Mouse (Mus musculus): ENCODE measurements around the gene Olfr1123. TPM values are rescaled to one million over a fixed set of nuclear protein-coding genes. Genes with fewer than 3 reads are reported as not detected.
"Not testable (repeated sequence)": the region's sequence is repeated elsewhere in the genome, so short reads cannot be mapped to it uniquely, and the experiment has no call there.

Olfr1123 gene
- not detected for total RNA-seq (2021)

DNA sequence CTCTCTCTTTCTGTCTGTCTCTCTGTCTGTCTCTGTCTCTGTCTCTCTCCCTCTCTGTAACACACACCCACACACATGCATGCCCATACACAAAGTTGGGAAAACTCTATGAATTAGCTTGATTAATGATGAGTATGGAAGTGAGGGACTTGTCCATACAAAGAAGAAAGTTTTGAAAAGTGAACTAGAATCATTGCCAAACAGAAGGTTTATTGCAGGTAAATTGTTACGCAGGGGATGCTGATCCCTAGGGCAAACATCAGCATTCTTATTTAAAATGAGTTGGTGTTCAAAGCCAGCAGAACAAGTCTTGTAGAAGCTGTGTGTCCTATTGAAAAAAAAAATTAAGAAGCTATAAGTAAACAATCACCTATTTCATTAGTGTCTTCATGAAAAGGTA, at the start of gene Olfr1123:
Olfr1123 (plus strand) TSS at position 301 of the 400 bp plus-strand sequence.
- no peak for DNase-seq (ENCODE audit: extremely low spot score in 1 of 2, low spot score in 2 of 2)
- intact Hi-C loops (cut with DNase I), result no loop called here

DNA sequence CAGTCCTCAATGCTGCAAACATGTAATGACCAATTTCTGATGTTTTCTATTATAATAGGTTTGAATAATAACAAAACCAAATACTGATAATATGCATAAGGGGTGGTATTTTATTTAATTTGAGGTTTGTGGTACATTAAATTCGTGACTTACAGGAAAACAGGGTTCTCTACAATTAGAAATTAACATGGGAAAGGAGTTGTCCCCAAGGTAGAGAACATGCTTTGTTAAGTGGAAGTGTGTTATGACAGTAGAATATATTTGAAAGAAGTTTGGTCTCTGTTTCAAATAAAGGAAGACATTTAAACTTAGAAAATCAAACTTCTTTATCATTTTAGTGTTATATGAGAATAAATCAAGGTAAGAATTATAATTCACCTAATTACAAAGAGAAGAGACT, 46.8 kb upstream of the Olfr1123 start, which contains the start of gene Olfr1121:
Olfr1121 (plus strand) TSS at position 301 of the 400 bp plus-strand sequence.
- DNase-seq (ENCODE audit: extremely low spot score in 1 of 2, low spot score in 2 of 2), result no peak
- intact Hi-C loops (cut with DNase I), result no loop called here

- no peak for DNase-seq (ENCODE audit: extremely low spot score in 1 of 2, low spot score in 2 of 2)
- intact Hi-C loops (cut with DNase I), result no loop called here
Observed at GRCm38 (mm10) chr2:87371726-87372125, 44.7 kb upstream of the Olfr1123 start.

DNA sequence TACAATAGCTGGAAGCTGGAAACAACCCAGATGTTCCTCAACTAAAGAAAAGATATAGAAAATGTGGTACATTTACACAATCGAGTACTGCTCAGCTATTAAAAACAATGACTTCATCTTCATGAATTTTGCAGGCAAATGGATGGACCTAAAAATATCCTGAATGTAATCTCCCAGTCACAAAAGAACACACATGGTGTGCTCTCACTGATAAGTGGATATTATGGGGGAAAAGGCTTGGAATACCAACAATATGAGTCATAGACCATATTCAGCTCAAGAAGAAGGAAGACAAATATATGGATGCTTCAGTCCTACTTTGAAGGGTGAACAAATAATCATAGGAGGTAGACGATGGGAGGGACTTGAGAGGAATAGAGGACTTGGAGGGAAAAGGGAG, 32.5 kb upstream of the Olfr1123 start:
- intact Hi-C loops (cut with DNase I), result no loop called here
- DNase-seq (ENCODE audit: extremely low spot score in 1 of 2, low spot score in 2 of 2), result no peak

GRCm38 (mm10) chr2:87385549-87385948, 30.9 kb upstream of the Olfr1123 start, which contains the start of gene Olfr1122:
Olfr1122 (plus strand) TSS chr2:87385849.
- DNase-seq (ENCODE audit: extremely low spot score in 1 of 2, low spot score in 2 of 2), result no peak
- intact Hi-C loops (cut with DNase I), result no loop called here

DNA sequence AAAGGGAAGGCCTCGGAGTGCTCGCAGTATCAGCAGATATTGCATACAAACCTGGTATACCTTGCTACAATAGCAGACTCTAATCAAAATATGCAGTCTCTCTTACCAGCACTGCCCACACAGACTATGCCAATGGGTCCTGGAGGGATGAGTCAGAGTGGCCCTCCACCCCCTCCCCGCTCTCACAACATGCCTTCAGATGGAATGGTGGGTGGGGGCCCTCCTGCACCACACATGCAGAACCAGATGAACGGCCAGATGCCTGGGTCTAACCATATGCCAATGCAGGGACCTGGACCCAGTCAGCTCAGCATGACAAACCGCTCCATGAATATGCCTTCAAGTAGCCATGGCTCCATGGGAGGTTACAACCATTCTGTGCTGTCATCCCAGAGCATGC, 22.8 kb upstream of the Olfr1123 start:
- intact Hi-C loops (cut with DNase I); DNase-seq (ENCODE audit: extremely low spot score in 1 of 2, low spot score in 2 of 2): not testable (repeated sequence)

- intact Hi-C loops (cut with DNase I), result not testable (repeated sequence)
Observed at GRCm38 (mm10) chr2:87394686-87395085, 21.7 kb upstream of the Olfr1123 start.

GRCm38 (mm10) chr2:87429975-87430374, 13.5 kb downstream of the Olfr1123 start, which contains the start of gene Olfr1124:
Olfr1124 (plus strand) TSS chr2:87430275.
- no peak for DNase-seq (ENCODE audit: extremely low spot score in 1 of 2, low spot score in 2 of 2)
- intact Hi-C loops (cut with DNase I), result no loop called here

More at GRCm38 (mm10) chr2:87394686-87395085, 21.7 kb upstream of the Olfr1123 start:
- not testable (repeated sequence) for DNase-seq (ENCODE audit: extremely low spot score in 1 of 2, low spot score in 2 of 2)

DNA sequence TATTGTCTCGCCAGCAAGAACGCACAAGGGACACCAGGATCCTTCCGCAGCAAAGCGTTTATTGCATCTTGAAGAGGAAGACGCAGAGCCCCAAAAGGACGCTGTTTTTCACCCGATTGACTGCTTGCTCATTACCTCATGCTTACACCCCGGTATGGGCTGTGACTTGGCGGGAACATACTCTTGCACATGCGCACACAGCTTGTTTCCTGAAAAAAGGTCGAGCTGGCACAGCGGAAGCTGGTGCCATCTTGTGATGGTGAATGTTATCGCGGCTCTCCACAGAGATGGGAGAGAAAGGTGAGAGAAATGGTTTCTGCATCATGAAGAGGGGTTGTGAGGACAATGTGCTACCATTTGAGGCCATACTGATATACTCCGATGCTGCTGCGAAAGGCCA, 21.3 kb downstream of the Olfr1123 start:
- intact Hi-C loops (cut with DNase I), result no loop called here
- no peak for DNase-seq (ENCODE audit: extremely low spot score in 1 of 2, low spot score in 2 of 2)

DNA sequence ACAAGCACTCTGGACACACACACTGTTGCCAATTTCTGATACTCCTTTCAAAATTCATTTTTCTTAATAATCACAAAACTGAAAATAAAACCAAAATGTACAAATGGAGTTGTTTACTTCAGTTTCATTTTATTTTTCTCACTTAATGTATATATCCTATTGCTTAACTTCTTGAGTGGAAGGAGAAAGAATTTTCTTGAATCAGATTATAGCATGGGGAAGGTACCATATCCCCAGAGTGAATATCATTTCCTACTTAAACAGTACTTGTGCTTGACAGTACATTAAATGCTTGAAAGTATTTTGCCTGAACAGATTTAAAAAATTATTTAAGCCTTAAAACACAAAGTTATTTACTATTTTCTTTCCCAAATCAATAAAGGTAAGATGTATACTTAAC, 37.2 kb downstream of the Olfr1123 start, which contains the start of gene Olfr1126:
Olfr1126 (plus strand) TSS at position 301 of the 400 bp plus-strand sequence.
- intact Hi-C loops (cut with DNase I), result no loop called here

GRCm38 (mm10) chr2:87461769-87462168, 45.3 kb downstream of the Olfr1123 start:
- intact Hi-C loops (cut with DNase I), result no loop called here
- no peak for DNase-seq (ENCODE audit: extremely low spot score in 1 of 2, low spot score in 2 of 2)

More for the DNA sequence above, 37.2 kb downstream of the Olfr1123 start, which contains the start of gene Olfr1126:
- DNase-seq (ENCODE audit: extremely low spot score in 1 of 2, low spot score in 2 of 2), result no peak

Other genes with a start within 250 kb of the Olfr1123 start
- not detected for gene Olfr1112, start 228.8 kb upstream of the Olfr1123 start, total RNA-seq (2021)
- not detected for gene Olfr1113, start 207.7 kb upstream of the Olfr1123 start, total RNA-seq (2021)
- not detected for gene Olfr1115, start 168.6 kb upstream of the Olfr1123 start, total RNA-seq (2021)
- gene Olfr1116, start 149.1 kb upstream of the Olfr1123 start, total RNA-seq (2021), result not detected
- not detected for gene Olfr1118, start 109.1 kb upstream of the Olfr1123 start, total RNA-seq (2021)
- not detected for gene Olfr1120, start 61.8 kb upstream of the Olfr1123 start, total RNA-seq (2021)
- not detected for gene Olfr1121, start 46.7 kb upstream of the Olfr1123 start, total RNA-seq (2021)
- not detected for gene Olfr1122, start 30.8 kb upstream of the Olfr1123 start, total RNA-seq (2021)
- gene Olfr1124, start 13.6 kb downstream of the Olfr1123 start, total RNA-seq (2021), result not detected
- gene Olfr1126, start 37.3 kb downstream of the Olfr1123 start, total RNA-seq (2021), result not detected
- gene Pramel7, start 80.5 kb downstream of the Olfr1123 start, total RNA-seq (2021), result not detected
- gene Pramel6, start 89.9 kb downstream of the Olfr1123 start, total RNA-seq (2021), result not detected
- not detected for gene Olfr153, start 115.2 kb downstream of the Olfr1123 start, total RNA-seq (2021)
- gene Olfr1128, start 128.9 kb downstream of the Olfr1123 start, total RNA-seq (2021), result not detected
- gene Olfr1129, start 157.3 kb downstream of the Olfr1123 start, total RNA-seq (2021), result not detected
- gene Olfr1130, start 189.6 kb downstream of the Olfr1123 start, total RNA-seq (2021), result not detected
- not detected for gene Olfr1131, start 210.5 kb downstream of the Olfr1123 start, total RNA-seq (2021)
- not detected for gene Olfr1132, start 220.9 kb downstream of the Olfr1123 start, total RNA-seq (2021)
- gene Olfr1133, start 230.7 kb downstream of the Olfr1123 start, total RNA-seq (2021), result not detected
- gene Olfr1134, start 241.8 kb downstream of the Olfr1123 start, total RNA-seq (2021), result not detected

All from left cerebral cortex, postnatal 10 days (tissue).